Mouse (Mus musculus) forebrain, embryonic 12.5 days (tissue): ENCODE data around the gene Apcs. TPM values are rescaled to one million over a fixed set of nuclear protein-coding genes. Genes with fewer than 3 reads are reported as not detected.

Experiments used
- ATAC-seq: fragments of 200-750 bp; cut with Nextera tagmentation; 2 replicates; pipeline ENCODE4 v1.8.0; 2017; ENCODE audit warnings: moderate TSS enrichment; ENCODE audit not compliant: low FRiP score
- H3K27ac ChIP-seq: fragments of 300-500 bp; sonication (generic); 2 replicates; pipeline ENCODE4 v1.5.1; 2016; ENCODE audit warnings: mild to moderate bottlenecking
- H3K27me3 ChIP-seq: fragments of 300-500 bp; sonication (generic); 2 replicates; pipeline ENCODE4 v1.6.1; 2016; ENCODE audit warnings: mild to moderate bottlenecking
- H3K36me3 ChIP-seq: fragments of 300-500 bp; sonication (generic); replicated peaks from 2 replicates; pipeline ENCODE4 v1.6.1; 2016; ENCODE audit warnings: mild to moderate bottlenecking
- H3K4me1 ChIP-seq: fragments of 300-500 bp; sonication (generic); 2 replicates; pipeline ENCODE4 v1.6.1; 2016
- H3K4me2 ChIP-seq: fragments of 300-500 bp; sonication (generic); 2 replicates; pipeline ENCODE4 v1.6.1; 2016; ENCODE audit warnings: mild to moderate bottlenecking, moderate library complexity
- H3K4me3 ChIP-seq: fragments of 300-500 bp; sonication (generic); replicated peaks from 2 replicates; pipeline ENCODE4 v1.5.1; 2016; ENCODE audit warnings: mild to moderate bottlenecking
- H3K9ac ChIP-seq: fragments of 300-500 bp; sonication (generic); 2 replicates; pipeline ENCODE4 v1.6.1; 2016; ENCODE audit warnings: mild to moderate bottlenecking
- H3K9me3 ChIP-seq: fragments of 300-500 bp; sonication (generic); 2 replicates; pipeline ENCODE4 v1.6.1; 2016
- WGBS: fragments of 180-500 bp; shearing (Covaris S2); methylation state at CpG from one replicate; pipeline ENCODE4 v1.1.7; 2016; 5-methylcytosine and 5-hydroxymethylcytosine counted together
- polyA plus RNA-seq: library from polyadenylated mRNA; unstranded; fragments of >200 nt; fragmentation: Nextera tagmentation; extraction: Ambion mirVana; gene quantifications from 2 replicates; pipeline ENCODE4 v1.2.1, GENCODE M21; 2016

Apcs gene
- not detected in 2 replicates for polyA plus RNA-seq

DNA sequence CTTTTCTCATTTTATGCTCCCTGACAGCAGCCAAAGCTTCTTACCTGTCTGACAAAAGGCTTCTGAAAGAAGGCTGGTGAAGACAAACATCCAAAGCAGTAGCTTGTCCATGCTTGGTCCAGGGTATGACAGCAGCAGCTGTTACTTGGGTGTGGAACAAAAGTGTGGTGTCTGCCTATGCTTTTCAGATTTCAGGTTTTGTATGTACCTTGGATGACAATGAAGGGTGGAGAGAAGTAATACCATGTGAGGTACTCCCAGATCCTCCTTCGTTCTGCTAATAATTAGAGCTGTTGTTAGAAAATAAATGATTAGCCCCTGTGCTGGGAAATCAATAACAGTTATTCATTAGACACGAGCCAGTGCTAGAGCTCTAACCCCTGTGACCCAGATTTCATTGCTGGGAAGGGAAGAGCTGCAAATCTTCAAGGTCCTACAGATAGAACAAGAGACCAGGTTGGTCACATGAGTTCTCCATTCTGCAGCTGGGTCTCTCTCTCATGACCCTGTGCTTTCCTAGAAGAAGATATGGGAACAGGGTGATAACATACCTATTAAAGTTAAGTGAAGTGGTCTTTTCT is at the start of gene Apcs:
TSS of gene Apcs (minus strand) at position 265 of the 581 bp plus-strand sequence.
- H3K4me2 ChIP-seq = no peak within 1 kb of the TSS
- H3K27ac ChIP-seq = no peak within 1 kb of the TSS
- H3K4me1 ChIP-seq = no peaks in the 10 kb centered on the region
- no peaks in the 10 kb centered on the region for H3K36me3 ChIP-seq
- no peaks in the 10 kb centered on the region for H3K27me3 ChIP-seq
- no peaks in the 10 kb centered on the region for H3K9me3 ChIP-seq
- ATAC-seq = no peak
- H3K4me3 ChIP-seq = no peak within 1 kb of the TSS
- WGBS = 72% methylated on average over 2 of the region's 2 CpGs
- no peak within 1 kb of the TSS for H3K9ac ChIP-seq

DNA sequence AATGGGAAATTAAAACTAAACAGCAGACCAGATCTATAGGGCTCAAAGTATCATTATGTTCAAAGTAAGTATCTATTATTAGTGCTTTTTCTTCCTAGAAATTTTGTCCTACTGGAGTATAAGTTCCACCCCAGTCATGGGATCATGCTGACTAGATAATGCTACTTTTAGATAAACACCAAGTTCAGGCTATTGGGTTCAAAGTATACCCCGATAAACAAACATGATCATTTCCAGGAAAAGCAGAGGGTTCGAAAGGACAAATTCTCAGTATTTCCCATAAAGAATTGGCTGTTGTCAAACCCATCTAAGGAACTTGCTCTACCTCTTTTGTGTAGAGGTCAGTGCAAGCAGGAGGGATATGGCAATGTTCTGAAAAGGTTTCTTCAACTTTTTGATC is 37.4 kb upstream of the Apcs start:
- 97% methylated on average over 2 of the region's 2 CpGs for WGBS
- no peak overlapping the region for H3K4me3 ChIP-seq
- no peaks in the 10 kb centered on the region for H3K4me1 ChIP-seq
- H3K36me3 ChIP-seq = no peaks in the 10 kb centered on the region
- H3K4me2 ChIP-seq = no peak overlapping the region
- H3K27me3 ChIP-seq = no peaks in the 10 kb centered on the region
- no peak overlapping the region for H3K27ac ChIP-seq
- no peak for ATAC-seq
- H3K9me3 ChIP-seq = no peaks in the 10 kb centered on the region
- no peak overlapping the region for H3K9ac ChIP-seq

GRCm38 (mm10) chr1:172918450-172918849 is 23.6 kb upstream of the Apcs start:
- no peaks in the 10 kb centered on the region for H3K4me1 ChIP-seq
- H3K27me3 ChIP-seq = no peaks in the 10 kb centered on the region
- no peaks in the 10 kb centered on the region for H3K36me3 ChIP-seq
- H3K9ac ChIP-seq = no peak overlapping the region
- H3K4me3 ChIP-seq = no peak overlapping the region
- no peaks in the 10 kb centered on the region for H3K9me3 ChIP-seq
- WGBS = 89% methylated on average over 2 of the region's 2 CpGs
- no peak for ATAC-seq
- H3K4me2 ChIP-seq = no peak overlapping the region
- H3K27ac ChIP-seq = no peak overlapping the region

DNA sequence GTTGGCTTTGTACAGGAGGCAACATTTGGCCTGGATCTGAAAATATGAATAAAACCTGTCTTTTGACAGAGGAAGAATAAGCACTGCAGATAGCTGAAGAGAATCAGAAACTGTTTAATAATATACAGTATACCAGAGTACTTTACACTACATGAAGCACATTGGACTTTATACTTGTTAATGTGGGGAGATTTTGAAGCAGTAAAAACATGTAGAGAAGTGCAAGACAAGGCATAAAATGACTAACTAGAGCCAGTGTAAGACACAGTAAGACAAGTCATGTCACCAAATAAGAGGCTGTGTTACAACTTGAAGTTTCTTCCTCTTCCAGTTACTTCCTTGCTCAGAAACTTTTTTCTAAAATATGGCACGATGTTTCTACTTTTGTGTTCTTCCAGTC is 22.3 kb upstream of the Apcs start:
- 97% methylated on average over 1 of the region's 1 CpGs for WGBS
- H3K4me2 ChIP-seq = no peak overlapping the region
- H3K4me3 ChIP-seq = no peak overlapping the region
- H3K27ac ChIP-seq = no peak overlapping the region
- H3K36me3 ChIP-seq = no peaks in the 10 kb centered on the region
- no peak for ATAC-seq
- no peak overlapping the region for H3K9ac ChIP-seq
- H3K27me3 ChIP-seq = no peaks in the 10 kb centered on the region
- no peaks in the 10 kb centered on the region for H3K9me3 ChIP-seq
- H3K4me1 ChIP-seq = no peaks in the 10 kb centered on the region

- no peak overlapping the region for H3K9ac ChIP-seq
- H3K9me3 ChIP-seq = no peaks in the 10 kb centered on the region
- H3K36me3 ChIP-seq = no peaks in the 10 kb centered on the region
- H3K4me3 ChIP-seq = no peak overlapping the region
- no peaks in the 10 kb centered on the region for H3K27me3 ChIP-seq
- H3K4me2 ChIP-seq = no peak overlapping the region
- no peaks in the 10 kb centered on the region for H3K4me1 ChIP-seq
- H3K27ac ChIP-seq = no peak overlapping the region
- no peak for ATAC-seq
These were observed 8.5 kb upstream of the Apcs start for GRCm38 (mm10) chr1:172903313-172903712.

DNA sequence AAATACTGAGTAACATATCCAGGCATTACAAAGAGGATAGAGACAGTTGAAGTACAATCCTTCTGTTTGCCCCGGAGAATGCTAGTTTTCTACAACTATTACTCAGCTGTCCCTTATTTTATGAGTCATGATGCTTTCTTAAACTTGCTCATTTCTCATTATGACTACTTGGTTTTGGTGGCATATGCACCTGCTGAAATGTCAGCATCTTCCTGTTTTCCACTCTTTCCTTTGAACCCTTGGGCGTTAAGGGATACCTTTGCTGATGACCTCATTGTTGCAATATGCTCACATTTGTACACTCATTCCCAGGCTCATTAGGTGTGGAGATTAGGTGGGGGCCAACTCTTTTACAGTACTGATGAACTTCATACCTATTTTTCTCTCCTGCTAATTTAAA is 594 bp upstream of the Apcs start:
- H3K9me3 ChIP-seq = no peaks in the 10 kb centered on the region
- H3K27me3 ChIP-seq = no peaks in the 10 kb centered on the region
- no peak overlapping the region for H3K9ac ChIP-seq
- H3K36me3 ChIP-seq = no peaks in the 10 kb centered on the region
- H3K27ac ChIP-seq = no peak overlapping the region
- H3K4me3 ChIP-seq = no peak overlapping the region
- no peaks in the 10 kb centered on the region for H3K4me1 ChIP-seq
- WGBS = 85% methylated on average over 2 of the region's 2 CpGs
- no peak for ATAC-seq
- H3K4me2 ChIP-seq = no peak overlapping the region

GRCm38 (mm10) chr1:172876675-172877074 is 18.2 kb downstream of the Apcs start:
- no peak overlapping the region for H3K9ac ChIP-seq
- ATAC-seq = no peak
- no peaks in the 10 kb centered on the region for H3K27me3 ChIP-seq
- H3K27ac ChIP-seq = no peak overlapping the region
- H3K4me2 ChIP-seq = no peak overlapping the region
- H3K36me3 ChIP-seq = no peaks in the 10 kb centered on the region
- no peaks in the 10 kb centered on the region for H3K4me1 ChIP-seq
- no peak overlapping the region for H3K4me3 ChIP-seq
- H3K9me3 ChIP-seq = no peaks in the 10 kb centered on the region
- 47% methylated on average over 1 of the region's 1 CpGs for WGBS

GRCm38 (mm10) chr1:172875265-172875664 is 19.6 kb downstream of the Apcs start:
- WGBS = 83% methylated on average over 4 of the region's 4 CpGs
- Histone ChIP-seq H3K4me1 (no peaks in the 10 kb centered on the region), H3K27me3 (no peaks in the 10 kb centered on the region), H3K4me3 (no peak overlapping the region), H3K36me3 (no peaks in the 10 kb centered on the region), H3K27ac (no peak overlapping the region), H3K4me2 (no peak overlapping the region), H3K9ac (no peak overlapping the region), H3K9me3 (no peaks in the 10 kb centered on the region)
- ATAC-seq = no peak

DNA sequence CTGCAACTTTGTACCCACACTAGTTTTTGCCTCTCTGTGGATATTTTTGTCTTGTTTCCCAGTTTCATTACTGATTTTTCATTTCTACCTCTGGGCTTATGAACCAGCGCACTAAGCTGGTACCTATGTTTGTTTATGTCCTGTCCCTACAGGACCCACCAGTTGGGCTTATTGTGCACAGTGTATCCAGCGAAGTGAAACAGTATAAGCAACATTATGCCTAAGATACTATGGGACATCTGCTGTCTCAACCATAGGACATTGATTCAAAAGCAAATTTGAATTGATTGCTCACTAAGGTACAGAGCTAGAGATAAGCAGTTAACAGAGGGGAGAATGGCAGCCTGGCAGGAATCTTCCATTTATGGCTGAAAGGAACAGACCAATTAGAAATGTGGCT is 46.7 kb downstream of the Apcs start:
- Histone ChIP-seq H3K27ac (no peak overlapping the region), H3K9me3 (no peaks in the 10 kb centered on the region), H3K4me1 (no peaks in the 10 kb centered on the region), H3K9ac (no peak overlapping the region), H3K4me2 (no peak overlapping the region), H3K4me3 (no peak overlapping the region), H3K27me3 (no peaks in the 10 kb centered on the region), H3K36me3 (no peaks in the 10 kb centered on the region)
- WGBS = 93% methylated on average over 2 of the region's 2 CpGs
- ATAC-seq = no peak

- Histone ChIP-seq H3K9me3 (no peaks in the 10 kb centered on the region), H3K4me3 (no peak overlapping the region), H3K4me1 (no peaks in the 10 kb centered on the region), H3K36me3 (no peaks in the 10 kb centered on the region), H3K9ac (no peak overlapping the region), H3K27ac (no peak overlapping the region), H3K27me3 (no peaks in the 10 kb centered on the region), H3K4me2 (no peak overlapping the region)
- no peak for ATAC-seq
- WGBS = 78% methylated on average over 2 of the region's 2 CpGs
These were observed 47.6 kb downstream of the Apcs start for GRCm38 (mm10) chr1:172847044-172847761.

Other genes starting within 250 kb of the Apcs start
- not detected in 2 replicates for gene Crp, start 197.0 kb downstream of the Apcs start, polyA plus RNA-seq
- gene Olfr16, start 55.4 kb upstream of the Apcs start, polyA plus RNA-seq = not detected in 2 replicates
- gene Olfr1408, start 242.3 kb upstream of the Apcs start, polyA plus RNA-seq = not detected in 2 replicates